Mouse (Mus musculus): ENCODE data around the gene Erc2. TPM values are rescaled to one million over a fixed set of nuclear protein-coding genes. Genes with fewer than 3 reads are reported as not detected.

The Erc2 gene
- polyA plus RNA-seq, 1 experiment from 2014 or later, result 83.8 TPM

DNA sequence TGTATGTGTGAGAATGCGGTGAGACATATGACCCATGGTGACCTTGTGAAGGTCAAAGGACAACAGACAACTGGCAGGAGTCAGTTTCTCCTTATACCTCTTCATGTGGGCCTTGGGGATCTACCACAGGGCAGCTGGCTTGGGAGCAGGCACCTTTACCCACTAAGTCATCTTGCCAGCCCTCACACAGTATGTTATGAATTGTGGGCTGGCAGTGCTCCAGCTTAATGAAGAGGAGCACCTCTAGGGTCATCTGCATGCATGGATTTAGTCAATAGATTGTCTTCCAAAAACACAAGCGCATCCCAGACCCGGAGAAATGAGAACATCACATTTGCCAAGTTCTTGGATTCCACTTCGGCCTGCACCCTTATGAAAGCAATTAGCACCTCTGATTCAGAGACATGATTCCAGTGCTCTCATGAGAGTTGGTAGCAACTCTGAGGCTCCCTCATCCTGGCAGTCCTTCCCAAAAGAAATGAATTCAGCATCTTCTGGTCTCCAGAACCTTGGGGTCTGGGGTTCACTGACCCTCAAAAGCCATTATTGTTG, 787.6 kb downstream of the Erc2 start:
- whole genome bisulfite sequencing, result 85% methylated on average over 4 of the region's 4 CpGs
- DNase-seq (ENCODE audit: low spot score) (no peak), ATAC-seq (ENCODE audit: low FRiP score) (no peak)

DNA sequence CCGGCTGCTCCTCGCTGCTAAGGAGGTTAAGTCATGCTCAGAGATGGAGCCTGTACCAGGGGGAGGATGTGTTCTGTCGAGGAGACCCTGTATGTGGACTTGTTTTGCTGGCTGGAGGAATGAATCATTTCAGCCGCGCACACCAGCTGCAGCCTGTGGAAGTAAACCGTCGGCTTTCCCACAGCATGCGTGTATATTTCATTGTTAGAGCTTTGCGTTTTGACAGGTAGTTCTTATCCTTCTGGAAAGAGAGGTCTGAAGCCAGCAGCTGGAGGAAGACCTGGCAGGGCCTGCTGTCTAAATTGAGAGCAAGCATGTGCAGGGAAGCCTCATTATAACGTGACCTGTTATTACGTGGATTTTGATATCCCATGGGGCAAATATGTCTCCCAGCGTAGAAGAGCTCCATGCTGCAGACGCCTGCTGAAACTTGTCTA, 788.6 kb downstream of the Erc2 start:
- Histone ChIP-seq H3K27ac (peak overlapping the region; percentile 58; the same call in 1 of the 2 replicates), H3K27me3 (ENCODE audit: control insufficient read depth, insufficient read depth, low read length) (no peaks in the 10 kb centered on the region), H3K4me3 (replicated peaks; ENCODE audit: low read length) (no peak overlapping the region), H3K4me2 (replicated peaks) (no peak overlapping the region), H3K9ac (no peak overlapping the region), H3K36me3 (replicated peaks; ENCODE audit: control insufficient read depth, insufficient read depth) (no peaks in the 10 kb centered on the region), H3K4me1 (replicated peaks; ENCODE audit: control insufficient read depth, insufficient read depth, low read length) (peaks cover 10% of the 10 kb centered on the region; the same call in 1 of the 2 replicates), H3K9me3 (ENCODE audit: control insufficient read depth, low read length) (no peaks in the 10 kb centered on the region)
- ATAC-seq (ENCODE audit: low FRiP score) (no peak), DNase-seq (ENCODE audit: low spot score) (no peak)
- 45% methylated on average over 13 of the region's 13 CpGs for WGBS

More for the DNA sequence above, 787.6 kb downstream of the Erc2 start:
- Histone ChIP-seq H3K9ac (no peak overlapping the region), H3K4me3 (replicated peaks; ENCODE audit: low read length) (no peak overlapping the region), H3K4me2 (replicated peaks) (no peak overlapping the region), H3K27me3 (ENCODE audit: control insufficient read depth, insufficient read depth, low read length) (no peaks in the 10 kb centered on the region), H3K4me1 (replicated peaks; ENCODE audit: control insufficient read depth, insufficient read depth, low read length) (peaks cover 10% of the 10 kb centered on the region; the same call in 1 of the 2 replicates), H3K9me3 (ENCODE audit: control insufficient read depth, low read length) (no peaks in the 10 kb centered on the region), H3K36me3 (replicated peaks; ENCODE audit: control insufficient read depth, insufficient read depth) (no peaks in the 10 kb centered on the region), H3K27ac (0 out of 2 replicates have a peak overlapping the region, but pooled peaks have one; percentile 58)

GRCm38 (mm10) chr14:28412252-28412995, 790.2 kb downstream of the Erc2 start:
- DNase-seq (ENCODE audit: low spot score) (no peak), ATAC-seq (ENCODE audit: low FRiP score) (no peak)
- no peaks in the 10 kb centered on the region for H3K36me3 ChIP-seq (replicated peaks; ENCODE audit: control insufficient read depth, insufficient read depth)
- H3K9me3 ChIP-seq (ENCODE audit: control insufficient read depth, low read length), result no peaks in the 10 kb centered on the region
- H3K4me2 ChIP-seq (replicated peaks), result no peak overlapping the region
- WGBS, result 64% methylated on average over 8 of the region's 8 CpGs
- H3K27ac ChIP-seq, result no peak overlapping the region
- H3K27me3 ChIP-seq (ENCODE audit: control insufficient read depth, insufficient read depth, low read length), result no peaks in the 10 kb centered on the region
- H3K9ac ChIP-seq, result no peak overlapping the region
- H3K4me3 ChIP-seq (replicated peaks; ENCODE audit: low read length), result no peak overlapping the region
- H3K4me1 ChIP-seq (replicated peaks; ENCODE audit: control insufficient read depth, insufficient read depth, low read length), result peaks cover 10% of the 10 kb centered on the region; the same call in 1 of the 2 replicates

DNA sequence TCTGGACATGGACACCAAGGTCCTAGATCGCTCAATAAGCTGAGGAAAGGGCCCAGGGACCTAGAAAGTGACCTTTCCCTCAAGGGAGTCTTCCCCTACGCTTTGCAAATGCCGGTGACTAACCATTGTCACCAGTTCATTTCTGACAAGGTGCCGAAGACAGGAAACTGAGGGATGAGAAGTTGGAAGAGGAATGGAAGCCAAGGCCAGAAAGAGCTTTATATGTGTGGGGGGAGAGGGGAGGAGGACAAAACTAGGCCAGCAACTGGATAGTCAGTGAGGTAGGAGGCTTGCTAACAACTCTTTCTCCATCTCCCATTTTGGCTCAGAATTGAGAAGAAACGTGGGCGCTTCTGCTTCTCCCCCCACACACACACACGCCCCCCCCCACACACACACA, 791.3 kb downstream of the Erc2 start:
- Histone ChIP-seq H3K36me3 (replicated peaks; ENCODE audit: control insufficient read depth, insufficient read depth) (no peaks in the 10 kb centered on the region), H3K9me3 (ENCODE audit: control insufficient read depth, low read length) (no peaks in the 10 kb centered on the region), H3K4me2 (replicated peaks) (no peak overlapping the region), H3K4me1 (replicated peaks; ENCODE audit: control insufficient read depth, insufficient read depth, low read length) (peaks cover 10% of the 10 kb centered on the region; the same call in 1 of the 2 replicates), H3K4me3 (replicated peaks; ENCODE audit: low read length) (no peak overlapping the region), H3K27ac (no peak overlapping the region), H3K9ac (no peak overlapping the region), H3K27me3 (ENCODE audit: control insufficient read depth, insufficient read depth, low read length) (no peaks in the 10 kb centered on the region)
- 84% methylated on average over 7 of the region's 7 CpGs for WGBS
- ATAC-seq (ENCODE audit: low FRiP score), result no peak
- DNase-seq (ENCODE audit: low spot score), result no peak

DNA sequence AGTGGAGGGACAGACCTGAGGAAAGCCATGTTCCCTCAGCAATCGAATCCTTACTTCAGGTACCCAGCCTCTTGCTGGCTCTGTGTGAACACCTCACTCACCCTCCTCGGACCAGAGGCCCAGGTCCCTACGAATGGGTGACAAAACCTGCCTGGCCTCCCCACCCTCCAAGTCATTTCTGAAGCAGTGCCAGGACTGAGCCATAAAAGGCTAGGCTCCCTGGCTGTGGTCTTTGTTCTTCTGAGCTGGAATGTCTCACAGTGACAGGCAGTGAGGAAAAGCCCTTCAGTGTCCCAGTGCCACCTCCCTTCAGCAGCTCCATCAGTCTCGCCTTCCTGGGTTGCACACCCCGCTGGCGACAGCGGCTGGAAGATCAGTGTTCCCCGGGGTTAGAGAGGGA, 794.8 kb downstream of the Erc2 start:
- Histone ChIP-seq H3K27ac (no peak overlapping the region), H3K27me3 (ENCODE audit: control insufficient read depth, insufficient read depth, low read length) (no peaks in the 10 kb centered on the region), H3K36me3 (replicated peaks; ENCODE audit: control insufficient read depth, insufficient read depth) (no peaks in the 10 kb centered on the region), H3K4me1 (replicated peaks; ENCODE audit: control insufficient read depth, insufficient read depth, low read length) (no peaks in the 10 kb centered on the region), H3K4me2 (replicated peaks) (no peak overlapping the region), H3K9ac (no peak overlapping the region), H3K4me3 (replicated peaks; ENCODE audit: low read length) (no peak overlapping the region), H3K9me3 (ENCODE audit: control insufficient read depth, low read length) (no peaks in the 10 kb centered on the region)
- WGBS, result 12% methylated on average over 8 of the region's 8 CpGs
- ATAC-seq (ENCODE audit: low FRiP score) (no peak), DNase-seq (ENCODE audit: low spot score) (no peak)

DNA sequence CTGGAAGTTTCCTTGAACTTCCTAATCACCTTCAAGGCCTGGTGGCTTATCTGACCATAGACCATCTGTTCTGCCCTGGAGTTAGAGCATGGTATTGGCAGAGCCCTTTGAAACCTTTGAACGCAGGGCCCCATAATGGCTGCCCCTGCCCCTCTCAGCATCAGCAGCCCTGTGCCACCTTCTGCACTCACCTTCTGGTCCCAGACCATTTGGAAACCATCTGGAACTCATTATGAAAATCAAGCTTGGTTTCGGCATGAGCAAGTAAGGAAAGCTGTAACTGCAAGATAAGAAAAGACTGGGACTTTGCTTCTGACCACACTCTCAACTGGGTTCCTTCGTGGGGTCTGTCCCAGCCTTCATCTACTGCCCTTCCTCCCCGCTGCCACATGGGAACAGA, 796.3 kb downstream of the Erc2 start:
- H3K4me1 ChIP-seq (replicated peaks; ENCODE audit: control insufficient read depth, insufficient read depth, low read length), result no peaks in the 10 kb centered on the region
- 68% methylated on average over 4 of the region's 4 CpGs for WGBS
- H3K4me3 ChIP-seq (replicated peaks; ENCODE audit: low read length), result no peak overlapping the region
- no peaks in the 10 kb centered on the region for H3K27me3 ChIP-seq (ENCODE audit: control insufficient read depth, insufficient read depth, low read length)
- ATAC-seq (ENCODE audit: low FRiP score) (no peak), DNase-seq (ENCODE audit: low spot score) (no peak)
- no peak overlapping the region for H3K9ac ChIP-seq
- no peaks in the 10 kb centered on the region for H3K36me3 ChIP-seq (replicated peaks; ENCODE audit: control insufficient read depth, insufficient read depth)
- no peak overlapping the region for H3K27ac ChIP-seq
- no peaks in the 10 kb centered on the region for H3K9me3 ChIP-seq (ENCODE audit: control insufficient read depth, low read length)
- no peak overlapping the region for H3K4me2 ChIP-seq (replicated peaks)

DNA sequence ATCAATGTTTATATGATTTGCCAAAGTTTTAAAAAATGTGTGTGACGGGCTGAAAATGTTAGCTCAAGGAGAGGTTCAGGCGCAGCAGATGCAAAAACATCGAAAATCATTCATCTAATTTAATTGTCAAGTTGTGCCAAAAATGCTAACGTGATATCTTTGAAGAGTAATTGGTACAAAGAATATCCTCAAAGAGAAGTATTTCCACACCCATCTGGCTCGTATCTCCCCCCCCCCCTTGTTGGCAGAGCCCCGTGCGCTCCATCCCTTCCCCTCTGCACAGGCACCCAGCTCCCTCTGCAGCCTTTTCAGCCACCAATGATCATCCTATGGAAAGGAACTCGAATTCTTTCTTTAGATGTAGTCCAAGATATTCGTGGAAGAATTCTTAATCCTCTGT, 797.0 kb downstream of the Erc2 start:
- Histone ChIP-seq H3K4me3 (replicated peaks; ENCODE audit: low read length) (no peak overlapping the region), H3K9me3 (ENCODE audit: control insufficient read depth, low read length) (no peaks in the 10 kb centered on the region), H3K27me3 (ENCODE audit: control insufficient read depth, insufficient read depth, low read length) (no peaks in the 10 kb centered on the region), H3K27ac (no peak overlapping the region), H3K9ac (no peak overlapping the region), H3K4me1 (replicated peaks; ENCODE audit: control insufficient read depth, insufficient read depth, low read length) (no peaks in the 10 kb centered on the region), H3K36me3 (replicated peaks; ENCODE audit: control insufficient read depth, insufficient read depth) (no peaks in the 10 kb centered on the region), H3K4me2 (replicated peaks) (no peak overlapping the region)
- DNase-seq (ENCODE audit: low spot score), result no peak
- ATAC-seq (ENCODE audit: low FRiP score), result no peak
- 75% methylated on average over 9 of the region's 9 CpGs for WGBS

DNA sequence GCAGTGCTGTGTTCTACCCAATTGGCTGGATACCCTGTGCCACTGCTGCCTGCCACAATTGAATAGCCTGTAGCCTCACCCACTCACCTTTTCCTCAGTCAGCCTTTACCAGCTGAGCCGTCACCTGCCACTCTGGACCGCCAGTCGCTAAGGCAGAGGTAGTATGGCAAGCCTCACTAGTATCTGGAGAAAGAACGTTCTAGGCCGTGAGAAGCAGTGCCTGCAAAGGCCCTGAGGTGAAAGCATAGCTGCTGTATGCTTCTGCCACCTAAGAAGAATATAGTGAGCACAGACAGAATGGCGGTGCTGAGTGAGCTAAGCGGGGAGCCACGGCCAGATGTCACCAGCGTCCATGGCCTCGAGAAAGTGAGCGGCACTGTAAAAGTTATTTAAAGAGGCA, 798.4 kb downstream of the Erc2 start:
- 87% methylated on average over 11 of the region's 11 CpGs for WGBS

DNA sequence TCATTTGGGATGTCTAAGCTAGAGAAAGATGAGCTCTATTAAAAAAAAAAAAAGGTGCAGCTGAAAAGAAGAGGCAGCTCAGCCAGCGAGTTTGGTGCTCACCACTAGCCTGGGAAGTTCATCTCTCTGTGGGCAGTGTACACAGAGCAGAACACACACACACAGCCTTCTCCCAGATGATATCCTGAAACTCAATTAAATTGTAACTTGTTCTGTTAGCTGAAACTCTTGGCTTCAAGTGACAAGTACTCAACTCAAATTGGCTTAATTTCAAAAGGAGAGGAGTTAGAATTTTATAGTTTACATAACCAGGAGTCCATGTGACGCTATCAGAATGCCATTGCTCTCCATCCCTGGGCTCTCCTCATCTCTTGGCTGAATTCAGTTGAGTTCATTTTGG, 804.4 kb downstream of the Erc2 start:
- no peak overlapping the region for H3K4me3 ChIP-seq (replicated peaks; ENCODE audit: low read length)
- H3K27ac ChIP-seq, result no peak overlapping the region
- no peak for ATAC-seq (ENCODE audit: low FRiP score)
- H3K4me1 ChIP-seq (replicated peaks; ENCODE audit: control insufficient read depth, insufficient read depth, low read length), result no peaks in the 10 kb centered on the region
- H3K27me3 ChIP-seq (ENCODE audit: control insufficient read depth, insufficient read depth, low read length), result no peaks in the 10 kb centered on the region; the same call in 1 of the 2 replicates
- DNase-seq (ENCODE audit: low spot score), result no peak
- no peaks in the 10 kb centered on the region for H3K36me3 ChIP-seq (replicated peaks; ENCODE audit: control insufficient read depth, insufficient read depth)
- WGBS, result 84% methylated on average over 2 of the region's 2 CpGs
- H3K9me3 ChIP-seq (ENCODE audit: control insufficient read depth, low read length), result no peaks in the 10 kb centered on the region
- no peak overlapping the region for H3K4me2 ChIP-seq (replicated peaks)
- no peak overlapping the region for H3K9ac ChIP-seq

More for the DNA sequence above, 798.4 kb downstream of the Erc2 start:
- no peak overlapping the region for H3K4me2 ChIP-seq (replicated peaks)
- no peak for DNase-seq (ENCODE audit: low spot score)
- H3K9me3 ChIP-seq (ENCODE audit: control insufficient read depth, low read length), result no peaks in the 10 kb centered on the region
- H3K36me3 ChIP-seq (replicated peaks; ENCODE audit: control insufficient read depth, insufficient read depth), result no peaks in the 10 kb centered on the region
- H3K27ac ChIP-seq, result no peak overlapping the region
- no peak for ATAC-seq (ENCODE audit: low FRiP score)
- no peaks in the 10 kb centered on the region for H3K27me3 ChIP-seq (ENCODE audit: control insufficient read depth, insufficient read depth, low read length)
- H3K4me1 ChIP-seq (replicated peaks; ENCODE audit: control insufficient read depth, insufficient read depth, low read length), result no peaks in the 10 kb centered on the region
- H3K9ac ChIP-seq, result no peak overlapping the region
- H3K4me3 ChIP-seq (replicated peaks; ENCODE audit: low read length), result no peak overlapping the region
